Mouse (Mus musculus) adrenal gland, postnatal 4 days (tissue): ENCODE results near the gene Hist1h3e. TPM values are rescaled to one million over a fixed set of nuclear protein-coding genes. Genes with fewer than 3 reads are reported as not detected.
"Not testable (repeated sequence)": the region's sequence is repeated elsewhere in the genome, so short reads cannot be mapped to it uniquely, and the experiment has no call there.

Source experiments
- DNase-seq, 2 experiments: peaks; one replicate each; pipeline ENCODE4 v3.0.0; 2021 to 2022; ENCODE audit warnings: low spot score in 2 of 2, mixed read lengths in 2 of 2
- total RNA-seq, 2 experiments: library from RNA; stranded (reverse); gene quantifications; 2 replicates each; pipeline ENCODE4 v1.2.3; 2021

Hist1h3e gene
- total RNA-seq, 2 experiments from 2014 or later: 399 to 448 TPM

- no peak for DNase-seq
These were observed 2.3 kb upstream of the Hist1h3e start for GRCm38 (mm10) chr13:23564482-23564881.

GRCm38 (mm10) chr13:23562699-23563462, 712 bp upstream of the Hist1h3e start:
- DNase-seq: no peak

DNA sequence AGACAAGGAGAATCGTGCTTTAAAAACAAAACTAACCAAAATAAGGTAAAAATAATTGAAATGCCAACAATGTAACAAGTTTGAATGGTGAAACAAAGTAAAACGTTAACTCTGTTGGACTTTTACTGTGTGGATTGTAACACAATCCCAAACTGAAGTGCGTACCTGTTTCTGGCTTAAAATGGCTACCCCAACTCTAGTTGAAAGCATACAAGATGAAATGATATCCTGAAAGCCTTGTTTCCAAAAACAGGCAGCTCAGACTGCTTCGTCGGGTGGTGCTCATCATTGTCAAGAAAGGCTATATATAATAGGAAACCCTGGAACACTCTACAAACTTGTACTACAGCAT, 662 bp downstream of the Hist1h3e start:
- DNase-seq: not testable (repeated sequence)

DNA sequence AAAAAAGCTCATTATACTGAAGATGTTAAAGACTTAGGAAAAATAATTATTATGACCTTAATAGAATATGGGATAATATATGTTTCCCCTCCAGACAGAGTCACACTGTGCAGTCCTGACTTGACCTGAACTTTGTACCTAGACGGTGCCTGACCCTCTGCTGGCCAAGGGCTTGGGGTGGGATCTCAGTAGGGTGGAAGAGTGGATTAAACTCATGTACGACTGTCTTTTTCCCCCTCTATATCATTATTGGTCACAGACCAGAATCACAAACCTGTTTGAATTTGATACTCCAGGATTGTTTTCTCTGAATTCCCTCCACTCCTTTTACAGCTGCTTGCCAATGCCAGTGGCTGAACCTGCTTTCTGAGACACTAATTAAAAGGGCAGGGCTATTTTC, 1.5 kb downstream of the Hist1h3e start:
- not testable (repeated sequence) for DNase-seq

DNA sequence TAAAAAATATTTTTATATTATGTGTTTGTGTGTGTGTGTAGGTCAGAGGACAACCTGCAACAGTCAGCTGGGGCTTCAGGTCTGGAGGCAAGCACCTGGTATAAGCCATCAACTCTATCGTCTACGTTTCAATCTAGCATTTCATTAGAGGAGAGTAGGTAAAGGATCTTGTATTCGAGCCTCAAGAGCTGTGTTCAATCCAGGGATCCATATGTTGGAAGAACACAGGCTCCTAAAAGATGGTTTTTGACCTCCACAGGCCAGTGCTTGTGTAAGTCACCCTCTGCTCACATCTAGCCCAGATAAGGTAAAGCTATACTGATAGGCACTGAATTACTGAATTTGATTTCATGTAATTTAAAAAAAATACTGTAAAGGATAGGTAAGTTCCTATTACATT, 5.3 kb downstream of the Hist1h3e start:
- DNase-seq: no peak

- peak in 1 of 2 experiments; percentile 46 for DNase-seq
These were observed 6.2 kb downstream of the Hist1h3e start for GRCm38 (mm10) chr13:23555839-23556416.

DNA sequence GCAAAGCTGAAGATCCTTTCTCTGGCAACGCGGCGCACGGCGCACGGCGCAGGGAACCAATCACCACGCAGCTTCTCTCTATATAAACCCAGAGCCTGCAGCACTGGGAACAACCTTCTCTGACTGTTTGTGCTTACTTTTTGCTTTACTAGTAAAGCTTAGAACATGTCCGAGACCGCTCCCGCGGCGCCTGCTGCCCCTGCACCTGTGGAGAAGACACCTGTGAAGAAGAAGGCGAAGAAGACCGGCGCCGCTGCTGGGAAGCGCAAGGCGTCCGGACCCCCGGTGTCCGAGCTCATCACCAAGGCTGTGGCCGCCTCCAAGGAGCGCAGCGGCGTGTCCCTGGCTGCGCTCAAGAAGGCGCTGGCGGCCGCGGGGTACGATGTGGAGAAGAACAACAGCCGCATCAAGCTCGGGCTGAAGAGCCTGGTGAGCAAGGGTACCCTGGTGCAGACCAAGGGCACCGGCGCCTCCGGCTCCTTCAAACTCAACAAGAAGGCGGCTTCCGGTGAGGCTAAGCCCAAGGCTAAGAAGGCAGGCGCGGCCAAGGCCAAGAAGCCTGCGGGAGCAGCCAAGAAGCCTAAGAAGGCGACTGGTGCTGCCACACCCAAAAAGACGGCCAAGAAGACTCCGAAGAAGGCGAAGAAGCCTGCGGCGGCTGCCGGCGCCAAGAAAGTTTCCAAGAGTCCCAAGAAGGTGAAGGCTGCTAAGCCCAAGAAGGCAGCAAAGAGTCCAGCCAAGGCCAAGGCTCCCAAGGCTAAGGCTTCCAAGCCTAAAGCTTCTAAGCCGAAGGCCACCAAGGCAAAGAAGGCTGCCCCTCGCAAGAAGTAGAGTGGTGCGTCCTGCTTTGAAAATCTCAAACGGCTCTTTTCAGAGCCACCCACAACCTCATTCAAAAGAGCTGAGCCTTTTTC, 7.0 kb downstream of the Hist1h3e start:
- peak; percentile 48 to 64 for DNase-seq

DNA sequence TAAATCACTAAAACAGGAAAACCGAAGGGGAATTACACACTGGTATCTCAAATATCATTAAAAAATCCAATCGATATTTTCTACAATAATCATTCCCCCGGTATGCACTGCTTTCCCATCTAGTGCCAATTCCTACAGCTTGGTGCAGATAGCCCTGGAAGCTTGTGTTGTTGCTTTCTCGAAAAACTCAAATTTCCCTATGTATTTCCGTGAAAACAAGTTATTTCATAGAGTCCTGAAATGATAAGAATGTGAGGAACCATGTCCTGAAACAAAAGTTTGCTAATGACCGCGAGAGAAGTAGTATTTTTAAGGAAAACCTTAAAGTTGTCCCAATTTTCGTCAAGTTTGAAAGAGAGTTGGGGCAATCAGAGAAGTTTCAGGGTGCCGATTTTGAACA, 7.8 kb downstream of the Hist1h3e start:
- DNase-seq: no peak

DNA sequence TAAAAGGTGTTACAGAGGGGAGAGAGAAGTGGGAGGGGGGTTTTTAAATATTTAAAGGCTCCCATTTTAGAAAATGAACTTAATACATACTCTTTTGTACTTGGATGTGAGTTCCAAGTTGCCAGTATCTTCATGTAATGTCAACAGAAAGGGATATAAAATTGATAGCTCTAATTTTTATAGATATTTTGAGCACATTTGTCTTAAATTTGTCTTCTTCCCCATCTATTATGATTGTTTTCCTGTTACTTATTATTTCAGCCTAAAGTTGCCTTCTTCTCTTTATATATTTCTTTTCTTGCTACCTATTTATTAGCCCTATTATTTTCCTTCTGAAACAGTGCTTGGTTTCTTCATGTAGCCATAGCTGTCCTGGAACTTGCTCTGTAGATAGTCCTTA, 9.2 kb downstream of the Hist1h3e start, which contains the start of gene Hist1h1d:
Gene Hist1h1d (plus strand): TSS at position 301 of the 400 bp plus-strand sequence.
- DNase-seq: no peak

GRCm38 (mm10) chr13:23551931-23552914, 9.9 kb downstream of the Hist1h3e start:
- DNase-seq: no peak

- peak; percentile 51 to 80 for DNase-seq
These were observed 10.9 kb downstream of the Hist1h3e start, which contains the start of gene Hist1h4f for GRCm38 (mm10) chr13:23551146-23551834. TSS of gene Hist1h4f (minus strand) at chr13:23551648.

- no peak for DNase-seq
These were observed 11.4 kb downstream of the Hist1h3e start for GRCm38 (mm10) chr13:23550761-23551145.

- DNase-seq: no peak
These were observed 15.5 kb downstream of the Hist1h3e start for GRCm38 (mm10) chr13:23546694-23547093.

- DNase-seq: not testable (repeated sequence)
These were observed 17.4 kb downstream of the Hist1h3e start for GRCm38 (mm10) chr13:23544787-23545120.

DNA sequence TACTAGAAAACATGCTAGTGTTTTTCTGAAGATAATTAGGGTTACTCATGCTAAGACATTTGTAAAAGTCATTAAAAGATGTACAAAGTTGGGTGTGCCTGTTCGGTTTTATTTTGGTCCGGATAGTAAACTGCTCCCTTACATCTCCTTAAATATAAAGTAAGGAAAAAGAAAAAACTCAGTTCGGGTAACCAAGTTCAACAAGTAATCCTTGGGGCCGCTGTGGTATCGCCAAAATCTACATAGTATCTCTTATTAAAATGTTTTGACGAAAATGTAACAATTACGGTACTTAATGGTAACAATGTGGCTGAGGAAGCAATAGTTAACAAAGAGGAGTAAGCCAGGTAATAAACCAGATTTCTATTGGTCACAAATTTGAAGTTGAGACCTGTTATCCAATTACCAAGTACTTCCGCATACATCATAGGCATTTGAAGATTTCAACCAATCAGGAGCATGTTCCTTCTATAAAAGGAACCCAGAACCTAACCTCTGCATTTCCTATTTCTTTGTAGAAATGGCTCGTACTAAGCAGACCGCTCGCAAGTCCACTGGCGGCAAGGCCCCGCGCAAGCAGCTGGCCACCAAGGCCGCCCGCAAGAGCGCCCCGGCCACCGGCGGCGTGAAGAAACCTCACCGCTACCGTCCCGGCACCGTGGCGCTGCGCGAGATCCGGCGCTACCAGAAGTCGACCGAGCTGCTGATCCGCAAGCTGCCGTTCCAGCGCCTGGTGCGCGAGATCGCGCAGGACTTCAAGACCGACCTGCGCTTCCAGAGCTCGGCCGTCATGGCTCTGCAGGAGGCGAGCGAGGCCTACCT, 18.0 kb downstream of the Hist1h3e start, which contains the start of gene Hist1h3f:
Gene Hist1h3f (plus strand): TSS at position 88 of the 822 bp plus-strand sequence.
- DNase-seq: peak; percentile 37 to 49

DNA sequence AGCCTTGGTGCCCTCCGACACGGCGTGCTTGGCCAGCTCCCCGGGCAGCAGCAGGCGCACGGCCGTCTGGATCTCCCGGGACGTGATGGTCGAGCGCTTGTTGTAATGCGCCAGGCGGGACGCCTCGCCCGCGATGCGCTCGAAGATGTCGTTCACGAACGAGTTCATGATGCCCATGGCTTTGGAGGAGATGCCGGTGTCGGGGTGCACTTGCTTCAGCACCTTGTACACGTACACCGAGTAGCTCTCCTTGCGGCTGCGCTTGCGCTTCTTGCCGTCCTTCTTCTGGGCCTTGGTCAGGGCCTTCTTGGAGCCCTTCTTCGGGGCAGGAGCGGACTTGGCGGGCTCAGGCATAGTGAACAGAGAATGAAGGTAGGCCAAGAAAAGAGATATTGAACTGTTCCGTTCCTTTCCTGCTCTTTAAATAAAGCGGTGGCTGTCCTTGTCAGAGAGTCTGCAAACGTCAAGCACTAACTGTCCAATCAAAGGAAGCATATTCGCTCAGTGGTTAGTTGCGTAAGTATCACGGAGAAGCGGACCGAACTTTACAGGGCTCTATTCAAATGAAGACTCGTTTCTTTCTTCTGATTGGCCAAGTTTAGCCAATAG, 19.1 kb downstream of the Hist1h3e start, which contains the start of gene Hist1h2bh:
Gene Hist1h2bh (minus strand): TSS at position 394 of the 609 bp plus-strand sequence.
- peak in 1 of 2 experiments; percentile 35 for DNase-seq

DNA sequence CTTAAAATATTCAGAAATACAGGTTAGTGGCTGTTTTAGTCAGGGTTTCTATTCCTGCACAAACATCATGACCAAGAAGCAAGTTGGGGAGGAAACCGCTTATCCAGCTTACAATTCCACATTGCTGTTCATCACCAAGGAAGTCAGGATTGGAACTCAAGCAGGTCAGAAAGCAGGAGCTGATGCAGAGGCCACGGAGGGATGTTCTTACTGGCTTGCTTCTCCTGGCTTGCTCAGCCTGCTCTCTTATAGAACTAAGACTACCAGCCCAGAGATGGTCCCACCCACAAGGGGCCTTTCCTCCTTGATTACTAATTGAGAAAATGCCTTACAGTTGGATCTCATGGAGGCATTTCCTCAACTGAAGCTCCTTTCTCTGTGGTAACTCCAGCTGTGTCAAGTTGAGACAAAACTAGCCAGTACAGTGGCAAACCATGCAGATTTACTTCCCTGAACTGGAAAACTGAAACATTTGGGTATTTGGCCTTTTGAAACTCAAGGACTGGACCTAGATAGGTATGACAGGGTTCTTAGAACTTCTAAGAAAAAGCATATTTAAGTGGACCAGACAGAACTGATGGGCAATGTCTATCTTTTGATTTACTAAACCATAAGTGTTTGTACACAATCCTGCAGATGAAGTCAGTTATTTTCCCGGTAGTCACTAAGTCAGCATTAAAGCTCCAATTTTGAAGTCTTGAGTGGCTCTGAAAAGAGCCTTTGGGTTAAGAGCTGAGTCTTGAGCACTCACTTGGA, 19.8 kb downstream of the Hist1h3e start:
- DNase-seq: not testable (repeated sequence)

GRCm38 (mm10) chr13:23541497-23541896, 20.7 kb downstream of the Hist1h3e start:
- no peak for DNase-seq
